Mouse (Mus musculus) heart, adult 2 months (tissue): Measurements from ENCODE around the gene Pon3.

Experiments used
- CTCF ChIP-seq: fragments of 200-600 bp; IDR thresholded peaks from 2 replicates; pipeline ENCODE4 v1.8.1; 2022; ENCODE audit warnings: antibody characterized with exemption, mild to moderate bottlenecking, moderate library complexity
- EP300 ChIP-seq: fragments of 200-500 bp; IDR thresholded peaks from 2 replicates; pipeline ENCODE4 v1.6.1; 2011; ENCODE audit warnings: low read depth, low read length, control low read depth; ENCODE audit not compliant: insufficient read depth

DNA sequence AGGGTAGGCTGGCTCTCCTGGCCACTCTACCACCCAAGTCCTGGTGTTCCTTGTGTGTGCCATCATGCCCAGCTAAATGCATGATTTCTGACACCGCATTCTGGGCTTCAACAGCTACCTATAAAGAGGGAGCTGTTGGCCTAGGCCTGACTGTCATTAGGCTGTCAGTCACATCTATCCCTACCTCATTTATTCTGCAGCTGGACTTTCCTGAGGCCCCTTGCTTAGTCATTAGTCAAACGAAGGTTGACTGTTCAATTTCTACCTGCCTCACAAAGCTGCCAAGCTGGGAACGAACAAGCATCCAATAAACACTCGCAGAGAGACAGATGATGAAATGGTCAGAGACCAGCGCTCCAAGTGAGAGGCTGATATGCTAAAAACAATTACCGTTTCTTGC, 13.6 kb upstream of the Pon3 start:
- TF ChIP-seq EP300 (no peak), CTCF (no peak)
